Mouse (Mus musculus) liver, adult 2 months (tissue): ENCODE results near the gene Abi3. TPM values are rescaled to one million over a fixed set of nuclear protein-coding genes. Genes with fewer than 3 reads are reported as not detected.

Experiments
- DNase-seq: peaks from one replicate; pipeline ENCODE4 v3.0.0-alpha.2; 2011; ENCODE audit warnings: low read depth, low spot score; ENCODE audit errors: extremely low read depth
- H3K27ac ChIP-seq: fragments of 200-500 bp; replicated peaks from 2 replicates; pipeline ENCODE4 v1.5.1; 2012; ENCODE audit warnings: low read depth, mild to moderate bottlenecking, control low read depth, inconsistent platforms, low read length; ENCODE audit not compliant: insufficient read depth
- H3K27me3 ChIP-seq: fragments of 200-500 bp; 2 replicates; pipeline ENCODE4 v1.6.1; 2012; ENCODE audit warnings: mild to moderate bottlenecking, moderate library complexity, low read length, inconsistent platforms; ENCODE audit not compliant: control insufficient read depth, insufficient read depth
- H3K36me3 ChIP-seq: fragments of 200-500 bp; 2 replicates; pipeline ENCODE4 v1.6.1; 2012; ENCODE audit warnings: low read length, inconsistent platforms; ENCODE audit not compliant: control insufficient read depth, insufficient read depth
- H3K4me1 ChIP-seq: fragments of 200-500 bp; 2 replicates; pipeline ENCODE4 v1.6.1; 2011; ENCODE audit warnings: low read length; ENCODE audit not compliant: control insufficient read depth, insufficient read depth
- H3K4me3 ChIP-seq: fragments of 200-500 bp; 2 replicates; pipeline ENCODE4 v1.5.1; 2011; ENCODE audit warnings: low read depth, mild to moderate bottlenecking, control low read depth, low read length, moderate library complexity; ENCODE audit not compliant: insufficient read depth
- H3K79me2 ChIP-seq: fragments of 200-500 bp; 2 replicates; pipeline ENCODE4 v1.6.1; 2012; ENCODE audit warnings: inconsistent platforms, mild to moderate bottlenecking, low read length, moderate library complexity; ENCODE audit not compliant: control insufficient read depth, insufficient read depth
- H3K9ac ChIP-seq: fragments of 200-500 bp; 2 replicates; pipeline ENCODE4 v1.6.1; 2012; ENCODE audit warnings: low read depth, mild to moderate bottlenecking, control low read depth, inconsistent platforms, low read length
- CTCF ChIP-seq: fragments of 200-500 bp; IDR thresholded peaks from 2 replicates; pipeline ENCODE4 v1.5.1; 2011; ENCODE audit warnings: low read depth, low read length, control low read depth
- POLR2A ChIP-seq: fragments of 200-500 bp; IDR thresholded peaks from 2 replicates; pipeline ENCODE4 v1.6.1; 2011; ENCODE audit warnings: low read length, control low read depth; ENCODE audit not compliant: insufficient read depth; ENCODE audit errors: extremely low read depth
- WGBS: fragments of 180-500 bp; shearing (Covaris S2); methylation state at CpG from one replicate; pipeline ENCODE4 v1.1.7; 2018; 5-methylcytosine and 5-hydroxymethylcytosine counted together
- polyA plus RNA-seq: library from polyadenylated mRNA; depleted of rRNA; stranded (reverse); fragments of >200 nt; gene quantifications from 2 replicates; pipeline ENCODE4 v1.2.3, GENCODE M21; 2012
- total RNA-seq: library from RNA; depleted of rRNA; stranded (reverse); fragments of >200 nt; gene quantifications from 2 replicates; pipeline ENCODE4 v1.2.3, GENCODE M21; 2014

The Abi3 gene
- total and polyA plus RNA-seq, 2 experiments, result 1.1 to 11.7 TPM

- H3K27ac ChIP-seq, result no peak overlapping the region
- no peaks in the 10 kb centered on the region for H3K27me3 ChIP-seq
- WGBS, result 93% methylated on average over 6 of the region's 6 CpGs
- TF ChIP-seq POLR2A, result no peak
- no peak for TF ChIP-seq CTCF
- H3K4me1 ChIP-seq, result peaks cover 4% of the 10 kb centered on the region; the same call in 1 of the 2 replicates
- no peak for DNase-seq
- no peak overlapping the region for H3K9ac ChIP-seq
- no peaks in the 10 kb centered on the region for H3K36me3 ChIP-seq
- H3K4me3 ChIP-seq, result no peak overlapping the region
- H3K79me2 ChIP-seq, result no peaks in the 10 kb centered on the region
Observed at GRCm38 (mm10) chr11:95811741-95812140, 30.5 kb downstream of the Abi3 start.

- TF ChIP-seq CTCF (no peak), POLR2A (no peak)
- H3K4me1 ChIP-seq, result peaks cover 4% of the 10 kb centered on the region; the same call in 1 of the 2 replicates
- WGBS, result 72% methylated on average over 7 of the region's 7 CpGs
- H3K9ac ChIP-seq, result no peak overlapping the region
- H3K27me3 ChIP-seq, result no peaks in the 10 kb centered on the region
- H3K27ac ChIP-seq, result no peak overlapping the region
- no peaks in the 10 kb centered on the region for H3K36me3 ChIP-seq
- H3K79me2 ChIP-seq, result no peaks in the 10 kb centered on the region
- no peak for DNase-seq
- no peak overlapping the region for H3K4me3 ChIP-seq
Observed at GRCm38 (mm10) chr11:95810828-95811227, 31.4 kb downstream of the Abi3 start.

DNA sequence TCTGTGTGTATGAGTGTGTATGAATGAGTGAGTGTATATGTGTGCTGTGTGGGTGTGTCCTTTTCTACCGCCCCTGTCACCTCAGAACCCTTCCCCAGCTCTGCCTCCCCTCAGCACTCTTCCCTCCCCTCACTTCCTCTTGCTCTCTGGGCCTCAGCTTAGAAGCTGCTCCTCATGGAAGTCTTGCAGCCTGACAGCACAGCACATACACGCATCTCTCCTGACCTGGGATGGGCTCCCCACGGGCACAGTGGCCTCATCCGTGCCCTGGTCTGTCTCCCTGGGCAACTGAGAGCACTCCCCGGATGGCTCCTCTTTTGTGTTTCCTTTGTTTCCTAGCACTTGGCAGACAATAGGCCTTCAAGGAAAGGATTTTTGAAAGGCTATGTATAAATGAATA is 32.7 kb downstream of the Abi3 start:
- Histone ChIP-seq H3K36me3 (no peaks in the 10 kb centered on the region), H3K27ac (no peak overlapping the region), H3K4me3 (no peak overlapping the region), H3K4me1 (no peaks in the 10 kb centered on the region), H3K27me3 (no peaks in the 10 kb centered on the region), H3K79me2 (no peaks in the 10 kb centered on the region), H3K9ac (no peak overlapping the region)
- 74% methylated on average over 5 of the region's 5 CpGs for WGBS
- no peak for DNase-seq
- no peak for TF ChIP-seq CTCF
- TF ChIP-seq POLR2A, result no peak

DNA sequence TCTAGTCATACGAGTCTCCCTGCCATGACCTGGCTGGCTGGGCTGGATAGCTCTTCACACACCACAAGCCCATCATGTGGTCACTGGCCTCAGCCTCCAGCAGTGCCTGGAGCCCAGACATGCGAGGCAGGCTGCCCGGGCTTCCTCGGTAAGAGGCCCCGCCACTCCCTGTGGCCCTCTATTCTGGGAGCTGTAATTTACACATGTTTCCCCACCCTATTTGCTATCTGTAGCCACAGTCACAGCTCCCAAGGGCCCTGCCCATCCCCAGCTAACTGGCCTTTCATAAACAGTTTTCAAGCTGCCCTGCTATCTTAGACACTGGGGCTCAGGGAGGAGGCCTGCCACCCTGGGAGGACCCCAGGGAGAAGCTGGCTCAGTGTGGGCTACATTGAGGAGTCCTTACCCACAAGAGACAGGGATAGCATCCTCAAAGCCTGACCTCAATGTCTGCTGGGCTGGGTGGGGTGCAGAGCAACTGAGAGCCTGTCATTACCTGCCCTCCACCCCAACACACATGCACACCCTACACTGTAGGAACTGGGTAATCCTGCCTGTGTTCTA is 33.7 kb downstream of the Abi3 start:
- no peak overlapping the region for H3K4me3 ChIP-seq
- H3K79me2 ChIP-seq, result no peaks in the 10 kb centered on the region
- no peaks in the 10 kb centered on the region for H3K27me3 ChIP-seq
- H3K4me1 ChIP-seq, result no peaks in the 10 kb centered on the region
- H3K36me3 ChIP-seq, result no peaks in the 10 kb centered on the region
- no peak overlapping the region for H3K27ac ChIP-seq
- WGBS, result 89% methylated on average over 5 of the region's 5 CpGs
- H3K9ac ChIP-seq, result no peak overlapping the region
- TF ChIP-seq POLR2A (no peak), CTCF (no peak)
- DNase-seq, result no peak

DNA sequence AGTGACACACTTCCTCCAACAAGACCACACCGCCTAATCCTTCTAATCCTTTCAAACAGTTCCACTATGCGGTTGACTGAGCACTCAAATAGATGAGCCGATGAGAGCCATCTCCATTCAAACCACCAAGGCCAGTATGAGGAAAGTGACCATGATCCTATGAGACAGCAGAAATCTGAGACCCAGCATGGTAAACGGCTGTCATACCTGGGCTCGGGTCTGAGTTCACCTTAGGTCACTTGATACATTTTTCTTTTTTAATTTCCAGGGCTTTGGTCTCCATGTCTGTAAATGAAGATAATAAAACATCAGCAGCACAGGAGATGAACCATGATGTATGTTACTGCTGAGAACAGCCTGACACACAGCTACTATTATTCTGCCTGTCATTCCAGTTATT is 34.4 kb downstream of the Abi3 start:
- no peak overlapping the region for H3K9ac ChIP-seq

DNA sequence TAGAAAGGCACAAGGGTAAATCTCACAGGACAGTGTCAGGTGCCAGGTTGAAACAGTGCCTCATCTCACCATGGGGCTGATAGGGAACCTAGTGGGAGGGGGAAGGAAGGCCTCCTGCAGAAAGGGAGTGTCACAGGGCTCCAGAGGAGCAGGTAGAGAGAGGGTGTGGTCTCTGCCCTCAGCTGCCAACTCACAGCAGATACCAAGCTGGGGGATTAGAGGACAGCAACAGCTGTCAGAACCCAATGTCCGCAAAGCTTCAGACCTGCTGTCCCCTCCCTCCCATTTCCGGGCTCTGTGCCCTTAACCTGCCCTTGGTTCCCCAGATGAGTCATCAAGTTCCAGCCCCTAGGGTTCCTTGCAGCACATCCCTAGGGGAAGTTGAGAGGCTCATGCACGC is 36.7 kb downstream of the Abi3 start:
- no peak for TF ChIP-seq CTCF
- TF ChIP-seq POLR2A, result no peak
- DNase-seq, result no peak
- Histone ChIP-seq H3K9ac (no peak overlapping the region), H3K79me2 (no peaks in the 10 kb centered on the region), H3K36me3 (no peaks in the 10 kb centered on the region), H3K4me1 (no peaks in the 10 kb centered on the region), H3K27ac (no peak overlapping the region), H3K4me3 (no peak overlapping the region), H3K27me3 (no peaks in the 10 kb centered on the region)
- WGBS, result 61% methylated on average over 3 of the region's 3 CpGs

More for the DNA sequence above, 34.4 kb downstream of the Abi3 start:
- H3K4me1 ChIP-seq, result no peaks in the 10 kb centered on the region
- WGBS, result 97% methylated on average over 5 of the region's 5 CpGs
- TF ChIP-seq CTCF (no peak), POLR2A (no peak)
- H3K27ac ChIP-seq, result no peak overlapping the region
- no peaks in the 10 kb centered on the region for H3K27me3 ChIP-seq
- H3K4me3 ChIP-seq, result no peak overlapping the region
- no peak for DNase-seq
- H3K36me3 ChIP-seq, result no peaks in the 10 kb centered on the region
- H3K79me2 ChIP-seq, result no peaks in the 10 kb centered on the region
